Mouse (Mus musculus) olfactory bulb, adult 2 months (tissue): ENCODE results near the gene M6pr.

Experiments
- CTCF ChIP-seq: fragments of 200-500 bp; IDR thresholded peaks from 2 replicates; pipeline ENCODE4 v1.5.1; 2012; ENCODE audit warnings: low read depth, mild to moderate bottlenecking, low read length, moderate library complexity; ENCODE audit not compliant: insufficient read depth
- POLR2A ChIP-seq: fragments of 200-500 bp; IDR thresholded peaks from 2 replicates; pipeline ENCODE4 v1.6.1; 2012; ENCODE audit warnings: mild to moderate bottlenecking, low read depth, low read length, moderate library complexity; ENCODE audit not compliant: insufficient read depth

DNA sequence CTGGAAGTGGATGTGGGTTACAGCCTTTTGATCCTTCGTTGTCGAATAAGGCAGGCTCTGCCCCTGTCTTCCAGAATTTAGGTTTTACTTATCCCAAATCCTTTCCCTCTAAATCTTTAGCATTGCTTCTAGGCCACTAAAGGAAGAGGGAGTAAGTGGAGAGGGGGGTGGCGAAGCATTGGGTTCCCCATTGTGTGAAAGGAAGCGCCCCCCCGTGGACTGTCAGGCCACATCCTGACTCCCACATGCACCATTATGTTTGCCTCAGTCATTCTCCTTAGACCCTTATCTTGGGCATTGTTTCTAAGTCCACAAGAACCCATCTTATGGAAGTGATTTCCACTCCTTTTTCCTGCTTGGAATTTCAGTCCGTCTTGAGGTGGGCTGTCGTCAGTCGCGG is 13.3 kb upstream of the M6pr start:
- TF ChIP-seq CTCF (no peak), POLR2A (no peak)
